Mouse (Mus musculus): ENCODE data around the gene Uso1.

The Uso1 gene

GRCm38 (mm10) chr5:92248614-92249013, 110.9 kb downstream of the Uso1 start:
- no peak for DNase-seq

- no peak for DNase-seq
These were observed 114.3 kb downstream of the Uso1 start for GRCm38 (mm10) chr5:92252031-92252430.
